ENCODE assay signal across 9 mouse cellular contexts in genomic region chr11:78967371-78967770, GRCm38 (mm10). TPM values are rescaled to one million over a fixed set of nuclear protein-coding genes. Genes with fewer than 3 reads are reported as not detected.
DNase-seq lines count a peak whose midpoint lies in the region; ATAC-seq and TF ChIP-seq lines count a peak whose summit lies in the region.
"Had no signal": no experiment of that assay in that cellular context is flagged by ENCODE, and none has a peak within 500 bp of the region (broad histone marks: within the 10 kb centered on the region; RNA-seq: fewer than 3 reads in every experiment).

No protein-coding gene starts in this region.

- no peaks in the 10 kb centered on the region for H3K9me3 ChIP-seq in ES-E14 (ENCODE audit: control insufficient read depth, insufficient read depth, low read depth, low read length)
- H3K9me3 ChIP-seq in neural tube, embryonic 11.5 days (ENCODE audit: control insufficient read depth, low read length), result no peaks in the 10 kb centered on the region
- H3K9me3 ChIP-seq: lung, embryonic 15.5 days had no signal

- H3K4me2 ChIP-seq in neural tube, embryonic 11.5 days (ENCODE audit: low read depth), result no peak overlapping the region
- H3K4me2 ChIP-seq: lung, embryonic 15.5 days had no signal

- H3K27me3 ChIP-seq in neural tube, embryonic 11.5 days (ENCODE audit: control insufficient read depth, insufficient read depth, low read length), result no peaks in the 10 kb centered on the region
- H3K27me3 ChIP-seq: lung, embryonic 15.5 days had no signal

- H3K4me3 ChIP-seq in ES-E14 (ENCODE audit: insufficient read depth in 1 of 2, low read depth in 1 of 2, low read length in 2 of 2, poor library complexity in 1 of 2, severe bottlenecking in 1 of 2), result no peak overlapping the region
- no peak overlapping the region for H3K4me3 ChIP-seq in neural tube, embryonic 11.5 days (ENCODE audit: low read depth, low read length)
- H3K4me3 ChIP-seq: lung, embryonic 15.5 days had no signal

- peaks cover 4 to 15% of the 10 kb centered on the region in 2 experiments; a peak in 2 of 4 replicates for H3K4me1 ChIP-seq in ES-E14 (ENCODE audit: control insufficient read depth in 2 of 2, insufficient read depth in 2 of 2, low read length in 2 of 2, poor library complexity in 1 of 2)
- peaks cover under 1% of the 10 kb centered on the region; the same call in 1 of the 2 replicates for H3K4me1 ChIP-seq in neural tube, embryonic 11.5 days (ENCODE audit: control insufficient read depth, insufficient read depth, low read length)
- H3K4me1 ChIP-seq: lung, embryonic 15.5 days had no signal

- WGBS in neural tube, embryonic 11.5 days, result 30% methylated on average over 4 of the region's 4 CpGs

- in situ Hi-C loops in ES-E14 (cut with MboI; ENCODE audit: low sequenced_read_pairs in 2 of 2, unreplicated experiment in 2 of 2), result loop anchor here in 1 of 2 experiments (10.0 kb wide), 1 partner anchor 327 kb away; the partner anchor contains the start of gene Gm9964

- intact Hi-C loops in left cerebral cortex, postnatal 4 days (cut with DNase I), result loop anchor here (10.0 kb wide), 1 partner anchor 247 kb away; no protein-coding TSS in a partner anchor

- no peak overlapping the region for H3K9ac ChIP-seq in ES-E14 (ENCODE audit: insufficient read depth, low read depth, low read length, poor library complexity, severe bottlenecking)
- no peak overlapping the region for H3K9ac ChIP-seq in neural tube, embryonic 11.5 days (ENCODE audit: low read length)
- H3K9ac ChIP-seq: lung, embryonic 15.5 days had no signal

- DNase-seq in kidney, adult 9 months, result peak; percentile 40
- no peak for DNase-seq in kidney, adult 11 months
- peak; percentile 61 for DNase-seq in ES-E14 (ENCODE audit: low read depth, low spot score)
- peak; percentile 41 for DNase-seq in adrenal gland, postnatal 25 days
- DNase-seq in forelimb bud, embryonic 11.5 days (ENCODE audit: low read depth, low spot score), result peak; percentile 57
- DNase-seq in left cerebral cortex, postnatal 4 days, result peak; percentile 48
- peak; percentile 60 for DNase-seq in neural tube, embryonic 11.5 days (ENCODE audit: low spot score)
- DNase-seq in urinary bladder, postnatal 10 days (ENCODE audit: low spot score), result no peak

- no peak for ATAC-seq in neural tube, embryonic 11.5 days (ENCODE audit: insufficient read depth, low FRiP score, low TSS enrichment)

- no peaks in the 10 kb centered on the region for H3K36me3 ChIP-seq in ES-E14 (ENCODE audit: control insufficient read depth, insufficient read depth, low read length, poor library complexity, severe bottlenecking)
- H3K36me3 ChIP-seq in neural tube, embryonic 11.5 days (ENCODE audit: control insufficient read depth, insufficient read depth, low read length), result no peaks in the 10 kb centered on the region
- H3K36me3 ChIP-seq: lung, embryonic 15.5 days had no signal

- H3K27ac ChIP-seq in ES-E14 (ENCODE audit: insufficient read depth, low read depth, low read length, poor library complexity, severe bottlenecking), result no peak overlapping the region
- H3K27ac ChIP-seq in neural tube, embryonic 11.5 days (ENCODE audit: low read depth, low read length), result no peak overlapping the region
- H3K27ac ChIP-seq: lung, embryonic 15.5 days had no signal

TF ChIP-seq in ES-E14, 5 proteins besides CTCF, POLR2A, EP300 and RAD21:
- TF ChIP-seq ZNF384 (IDR thresholded peaks at IDR 0.05; ENCODE audit: low read depth, low read length), result no peak
- peak; percentile 45; the same call in 1 of the 2 replicates for TF ChIP-seq ZC3H11A (IDR thresholded peaks at IDR 0.05; ENCODE audit: borderline replicate concordance, low read depth, low read length)

RNA-seq across cellular contexts. Expression of gene Lgals9, which starts 17.4 kb away (rescaled TPM):
- total RNA-seq in ES-E14 (2012; rRNA removed), result 3.8 and 8.6 TPM in 2 replicates
- total RNA-seq in adrenal gland, postnatal 25 days (2021), result 18.5 and 21.8 TPM in 2 replicates
- total RNA-seq in left cerebral cortex, postnatal 4 days (2021), result 1 to 10 TPM; 4.1 to 5.2 TPM
- polyA plus RNA-seq in neural tube, embryonic 11.5 days (2014; fragmentation: Nextera tagmentation; extraction: Ambion mirVana), result 5.9 and 7.6 TPM in 2 replicates

RNA-seq across cellular contexts. Expression of gene Nos2, which starts 46.8 kb away (rescaled TPM):
- total RNA-seq in ES-E14 (2012; rRNA removed), result 0.16 and 0.22 TPM in 2 replicates
- 2.0 and 2.4 TPM in 2 replicates for total RNA-seq in adrenal gland, postnatal 25 days (2021)
- 1 to 10 TPM; 1.6 to 1.7 TPM for total RNA-seq in left cerebral cortex, postnatal 4 days (2021)
- polyA plus RNA-seq in neural tube, embryonic 11.5 days (2014; fragmentation: Nextera tagmentation; extraction: Ambion mirVana), result 1.4 and 1.6 TPM in 2 replicates

Comparison
In these comparisons a context has a peak if more than half of its experiments do, and no peak if none do; other contexts are left out.
1. DNase-seq: peak in kidney, adult 9 months (single experiment), ES-E14 (single experiment), adrenal gland, postnatal 25 days (single experiment), forelimb bud, embryonic 11.5 days (single experiment), left cerebral cortex, postnatal 4 days (single experiment) and neural tube, embryonic 11.5 days (single experiment); none in kidney, adult 11 months (single experiment) and urinary bladder, postnatal 10 days (single experiment).